Mouse (Mus musculus): ENCODE results near the gene Ctcf. TPM values are rescaled to one million over a fixed set of nuclear protein-coding genes. Genes with fewer than 3 reads are reported as not detected.

The Ctcf gene
- polyA plus RNA-seq, 1 experiment from 2014 or later = 55.3 TPM

DNA sequence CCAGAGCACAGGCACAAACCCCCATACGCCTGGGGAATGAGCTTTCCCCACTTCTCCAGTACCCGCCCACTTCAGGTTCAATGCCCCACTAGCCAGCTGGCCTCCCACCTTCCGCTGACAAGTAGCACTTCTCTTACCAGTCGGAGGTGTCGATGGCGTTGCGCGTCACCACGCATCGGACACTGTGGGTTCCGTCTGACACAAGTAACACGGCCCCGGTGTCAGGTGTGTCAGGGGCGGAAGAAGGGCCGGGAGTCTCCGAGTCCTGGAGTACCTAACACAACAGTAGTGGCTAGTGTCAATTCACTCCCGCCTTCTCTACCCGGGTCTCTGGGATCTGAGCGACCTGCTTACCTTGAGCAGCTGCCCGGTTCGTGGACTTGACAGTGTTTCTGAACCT is 64.2 kb downstream of the Ctcf start:
- H3K9ac ChIP-seq (ENCODE audit: low read depth, low read length) = peak overlapping the region; percentile 80
- peaks cover 18% of the 10 kb centered on the region for H3K4me1 ChIP-seq (ENCODE audit: control insufficient read depth, low read depth, low read length)
- peak overlapping the region; percentile 95 for H3K27ac ChIP-seq (ENCODE audit: low read length)
- H3K9me3 ChIP-seq (replicated peaks; ENCODE audit: control insufficient read depth, low read length) = no peaks in the 10 kb centered on the region
- H3K36me3 ChIP-seq (ENCODE audit: control insufficient read depth, insufficient read depth) = peaks cover 12% of the 10 kb centered on the region; the same call in 1 of the 2 replicates
- ATAC-seq (ENCODE audit: low read depth) = peak; percentile 37
- H3K27me3 ChIP-seq (ENCODE audit: control insufficient read depth, insufficient read depth, low read depth, low read length) = no peaks in the 10 kb centered on the region
- peak overlapping the region; percentile 99 for H3K4me2 ChIP-seq (ENCODE audit: low read depth, low read length)
- H3K4me3 ChIP-seq (ENCODE audit: low read depth, low read length) = peak overlapping the region; percentile 84
- under 1% methylated on average over 21 of the region's 21 CpGs for WGBS (ENCODE audit: insufficient replicate concordance)

DNA sequence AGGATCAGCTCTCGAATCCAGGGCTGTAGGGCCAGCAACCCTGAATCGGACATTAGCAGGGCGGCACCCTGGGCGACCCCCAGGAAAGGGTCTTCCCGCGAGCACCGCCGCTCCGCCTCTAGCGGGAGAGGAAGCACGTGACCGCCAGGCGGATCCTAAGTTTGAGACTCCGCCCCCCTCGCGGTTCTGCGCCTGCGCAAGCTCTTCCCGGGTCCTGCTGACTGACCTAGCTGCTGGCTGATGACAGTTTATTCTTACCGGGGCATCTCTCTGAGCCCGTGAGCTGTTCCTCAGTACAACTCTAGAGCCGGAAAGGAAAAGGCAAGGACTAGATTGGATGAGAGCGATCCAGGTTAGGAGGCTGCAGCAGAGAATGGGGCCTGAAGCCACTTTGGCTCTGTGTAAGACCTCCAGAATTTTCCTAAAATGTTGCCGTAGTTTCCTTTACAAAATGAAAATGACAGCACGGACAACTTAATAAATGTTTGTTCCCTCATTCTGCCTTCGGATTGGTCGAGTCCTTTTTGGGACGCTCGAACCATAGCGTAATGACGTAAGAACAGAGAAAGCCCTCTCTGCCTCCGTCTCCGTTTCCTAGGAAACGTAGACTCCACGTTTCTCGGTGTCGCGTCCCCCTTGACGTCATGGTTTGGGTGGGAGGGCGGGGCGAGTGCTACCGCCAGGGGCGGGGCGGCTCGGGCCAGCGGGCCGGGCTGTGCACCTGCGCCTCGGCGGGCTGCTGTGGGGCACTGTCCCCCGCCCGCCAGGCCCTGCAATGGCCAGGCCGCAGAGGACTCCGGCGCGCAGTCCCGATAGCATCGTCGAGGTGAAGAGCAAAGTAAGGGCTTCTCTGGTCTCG is 64.8 kb downstream of the Ctcf start, which contains the start of the genes Acd and Pard6a:
Gene Acd (minus strand): TSS at position 137 of the 859 bp plus-strand sequence.
Gene Pard6a (plus strand): TSS at position 183 of the 859 bp plus-strand sequence.
- peak; percentile 83 for ATAC-seq (ENCODE audit: low read depth)
- H3K9ac ChIP-seq (ENCODE audit: low read depth, low read length) = peak within 1 kb of the TSS; percentile 80
- H3K27ac ChIP-seq (ENCODE audit: low read length) = peak within 1 kb of the TSS; percentile 95
- peaks cover 12% of the 10 kb centered on the region; the same call in 1 of the 2 replicates for H3K36me3 ChIP-seq (ENCODE audit: control insufficient read depth, insufficient read depth)
- no peaks in the 10 kb centered on the region for H3K27me3 ChIP-seq (ENCODE audit: control insufficient read depth, insufficient read depth, low read depth, low read length)
- H3K4me3 ChIP-seq (ENCODE audit: low read depth, low read length) = peak within 1 kb of the TSS; percentile 84
- WGBS (ENCODE audit: insufficient replicate concordance) = under 1% methylated on average over 60 of the region's 60 CpGs
- no peaks in the 10 kb centered on the region for H3K9me3 ChIP-seq (replicated peaks; ENCODE audit: control insufficient read depth, low read length)
- peak within 1 kb of the TSS; percentile 99 for H3K4me2 ChIP-seq (ENCODE audit: low read depth, low read length)
- peaks cover 20% of the 10 kb centered on the region for H3K4me1 ChIP-seq (ENCODE audit: control insufficient read depth, low read depth, low read length)

- peak overlapping the region; percentile 99 for H3K4me2 ChIP-seq (ENCODE audit: low read depth, low read length)
- ATAC-seq (ENCODE audit: low read depth) = no peak
- 66% methylated on average over 18 of the region's 18 CpGs for WGBS (ENCODE audit: insufficient replicate concordance)
- H3K4me3 ChIP-seq (ENCODE audit: low read depth, low read length) = peak overlapping the region; percentile 84
- no peaks in the 10 kb centered on the region for H3K27me3 ChIP-seq (ENCODE audit: control insufficient read depth, insufficient read depth, low read depth, low read length)
- peaks cover 28% of the 10 kb centered on the region for H3K4me1 ChIP-seq (ENCODE audit: control insufficient read depth, low read depth, low read length)
- peaks cover 10% of the 10 kb centered on the region; the same call in 1 of the 2 replicates for H3K36me3 ChIP-seq (ENCODE audit: control insufficient read depth, insufficient read depth)
- no peaks in the 10 kb centered on the region for H3K9me3 ChIP-seq (replicated peaks; ENCODE audit: control insufficient read depth, low read length)
- H3K27ac ChIP-seq (ENCODE audit: low read length) = no peak overlapping the region
- H3K9ac ChIP-seq (ENCODE audit: low read depth, low read length) = peak overlapping the region; percentile 58
Measured at GRCm38 (mm10) chr8:105702001-105702401, 65.6 kb downstream of the Ctcf start.

- Histone ChIP-seq H3K9me3 (replicated peaks; ENCODE audit: control insufficient read depth, low read length) (no peaks in the 10 kb centered on the region), H3K4me1 (ENCODE audit: control insufficient read depth, low read depth, low read length) (peaks cover 36% of the 10 kb centered on the region), H3K27ac (ENCODE audit: low read length) (no peak overlapping the region), H3K9ac (ENCODE audit: low read depth, low read length) (no peak overlapping the region), H3K4me2 (ENCODE audit: low read depth, low read length) (no peak overlapping the region), H3K4me3 (ENCODE audit: low read depth, low read length) (no peak overlapping the region), H3K36me3 (ENCODE audit: control insufficient read depth, insufficient read depth) (peaks cover 6% of the 10 kb centered on the region; the same call in 1 of the 2 replicates), H3K27me3 (ENCODE audit: control insufficient read depth, insufficient read depth, low read depth, low read length) (no peaks in the 10 kb centered on the region)
- ATAC-seq (ENCODE audit: low read depth) = no peak
- 85% methylated on average over 24 of the region's 24 CpGs for WGBS (ENCODE audit: insufficient replicate concordance)
Measured at GRCm38 (mm10) chr8:105702731-105703415, 66.5 kb downstream of the Ctcf start.

- no peak overlapping the region for H3K4me3 ChIP-seq (ENCODE audit: low read depth, low read length)
- peaks cover 38% of the 10 kb centered on the region for H3K4me1 ChIP-seq (ENCODE audit: control insufficient read depth, low read depth, low read length)
- no peaks in the 10 kb centered on the region for H3K27me3 ChIP-seq (ENCODE audit: control insufficient read depth, insufficient read depth, low read depth, low read length)
- H3K4me2 ChIP-seq (ENCODE audit: low read depth, low read length) = no peak overlapping the region
- H3K27ac ChIP-seq (ENCODE audit: low read length) = no peak overlapping the region
- H3K9ac ChIP-seq (ENCODE audit: low read depth, low read length) = no peak overlapping the region
- H3K36me3 ChIP-seq (ENCODE audit: control insufficient read depth, insufficient read depth) = no peaks in the 10 kb centered on the region
- ATAC-seq (ENCODE audit: low read depth) = no peak
- WGBS (ENCODE audit: insufficient replicate concordance) = 86% methylated on average over 34 of the region's 34 CpGs
- no peaks in the 10 kb centered on the region for H3K9me3 ChIP-seq (replicated peaks; ENCODE audit: control insufficient read depth, low read length)
Measured at GRCm38 (mm10) chr8:105704146-105704812, 67.9 kb downstream of the Ctcf start.

DNA sequence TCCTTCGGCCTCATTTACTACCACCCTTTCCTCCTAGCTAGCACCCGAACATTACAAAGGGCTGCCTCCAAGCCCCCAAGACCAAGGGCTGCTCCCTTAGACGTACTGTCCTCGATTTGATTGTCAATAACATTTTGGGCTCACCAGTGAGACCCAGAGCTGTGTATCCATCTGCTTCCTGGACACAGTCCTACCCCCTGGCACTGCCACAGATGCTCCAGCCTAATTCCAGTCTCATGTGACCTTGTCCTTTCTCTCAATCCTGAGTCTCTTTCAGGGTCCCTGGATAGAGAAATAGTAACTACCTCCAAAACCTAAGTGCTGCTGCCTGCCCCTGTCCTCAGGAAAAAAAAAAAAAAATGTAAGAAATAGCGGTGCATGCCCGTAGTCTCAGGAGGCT is 68.6 kb downstream of the Ctcf start:
- no peak overlapping the region for H3K27ac ChIP-seq (ENCODE audit: low read length)
- no peak for ATAC-seq (ENCODE audit: low read depth)
- no peaks in the 10 kb centered on the region for H3K36me3 ChIP-seq (ENCODE audit: control insufficient read depth, insufficient read depth)
- no peaks in the 10 kb centered on the region for H3K27me3 ChIP-seq (ENCODE audit: control insufficient read depth, insufficient read depth, low read depth, low read length)
- no peak overlapping the region for H3K4me2 ChIP-seq (ENCODE audit: low read depth, low read length)
- no peak overlapping the region for H3K4me3 ChIP-seq (ENCODE audit: low read depth, low read length)
- H3K9ac ChIP-seq (ENCODE audit: low read depth, low read length) = no peak overlapping the region
- peaks cover 36% of the 10 kb centered on the region for H3K4me1 ChIP-seq (ENCODE audit: control insufficient read depth, low read depth, low read length)
- WGBS (ENCODE audit: insufficient replicate concordance) = 75% methylated on average over 6 of the region's 6 CpGs
- no peaks in the 10 kb centered on the region for H3K9me3 ChIP-seq (replicated peaks; ENCODE audit: control insufficient read depth, low read length)

DNA sequence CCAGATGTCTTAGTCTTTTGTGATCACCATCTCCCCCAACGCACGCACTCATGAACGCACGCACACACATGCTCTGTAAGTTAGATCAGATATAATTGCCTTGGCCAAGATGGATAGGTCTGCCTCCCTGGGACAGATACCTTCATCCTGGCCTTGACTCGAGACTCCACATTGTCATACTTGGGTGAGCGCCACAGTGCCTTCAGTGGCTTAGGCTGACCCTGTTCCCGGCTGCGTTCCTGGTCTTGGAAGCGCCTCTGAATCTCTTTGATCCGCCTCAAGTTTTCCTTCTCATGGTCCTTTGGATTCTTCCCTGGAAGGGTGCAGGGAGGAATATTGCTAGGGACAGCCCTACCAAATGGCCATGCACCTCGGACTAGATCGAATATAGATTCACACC is 70.1 kb downstream of the Ctcf start:
- Histone ChIP-seq H3K36me3 (ENCODE audit: control insufficient read depth, insufficient read depth) (no peaks in the 10 kb centered on the region), H3K4me2 (ENCODE audit: low read depth, low read length) (no peak overlapping the region), H3K9ac (ENCODE audit: low read depth, low read length) (no peak overlapping the region), H3K27me3 (ENCODE audit: control insufficient read depth, insufficient read depth, low read depth, low read length) (no peaks in the 10 kb centered on the region), H3K9me3 (replicated peaks; ENCODE audit: control insufficient read depth, low read length) (no peaks in the 10 kb centered on the region), H3K4me3 (ENCODE audit: low read depth, low read length) (no peak overlapping the region), H3K27ac (ENCODE audit: low read length) (no peak overlapping the region), H3K4me1 (ENCODE audit: control insufficient read depth, low read depth, low read length) (peaks cover 28% of the 10 kb centered on the region)
- WGBS (ENCODE audit: insufficient replicate concordance) = 74% methylated on average over 12 of the region's 12 CpGs
- ATAC-seq (ENCODE audit: low read depth) = no peak

DNA sequence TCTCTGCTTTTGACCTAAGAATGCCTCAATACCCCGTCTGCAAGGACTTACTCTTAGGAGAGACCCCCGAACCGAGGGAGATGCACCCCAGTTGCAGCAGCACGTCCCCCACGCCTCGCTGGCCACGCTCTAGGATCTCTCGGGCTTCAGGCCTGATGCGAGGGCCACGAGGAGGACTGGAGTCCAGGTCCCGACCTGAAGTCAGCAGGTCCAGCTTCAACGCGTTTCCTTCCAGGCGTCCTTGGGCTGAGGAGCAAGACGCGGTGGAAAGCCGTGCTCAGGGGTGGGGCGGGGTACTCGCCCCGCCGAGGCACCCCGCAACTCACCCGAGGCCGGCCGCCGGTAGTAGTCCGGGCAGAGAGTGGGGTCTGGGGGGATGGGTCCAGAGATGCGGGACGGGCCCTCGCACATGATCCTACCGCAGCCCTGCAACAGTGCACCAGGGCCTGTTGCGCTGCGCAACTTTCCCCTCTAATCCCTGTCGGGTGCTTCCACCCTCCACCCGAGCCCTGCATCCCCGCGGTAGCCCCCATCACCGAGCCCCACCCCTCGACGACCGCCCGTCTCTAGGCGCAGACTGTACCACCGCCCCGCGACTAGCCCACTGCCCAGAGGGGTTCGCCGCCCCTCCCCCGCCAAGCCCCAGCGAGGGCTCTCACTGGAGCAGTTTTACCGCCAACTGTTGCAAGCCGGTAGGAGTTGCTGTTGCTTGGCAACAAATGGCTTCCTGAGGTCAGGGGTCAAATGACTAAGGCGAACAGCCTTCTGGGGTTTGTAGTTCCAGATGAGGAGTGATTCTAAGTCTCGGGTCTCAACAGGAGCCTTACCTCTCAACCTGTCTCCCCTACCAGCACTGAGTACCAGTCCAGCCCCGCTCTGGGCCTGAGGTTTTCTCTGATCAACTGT is 71.4 kb downstream of the Ctcf start, which contains the start of the genes 4933405L10Rik and Enkd1:
Gene 4933405L10Rik (plus strand): TSS at position 158 of the 906 bp plus-strand sequence.
Gene Enkd1 (minus strand): TSS at position 713 of the 906 bp plus-strand sequence.
- Histone ChIP-seq H3K4me3 (ENCODE audit: low read depth, low read length) (peak within 1 kb of the TSS; percentile 82), H3K9me3 (replicated peaks; ENCODE audit: control insufficient read depth, low read length) (no peaks in the 10 kb centered on the region), H3K27me3 (ENCODE audit: control insufficient read depth, insufficient read depth, low read depth, low read length) (no peaks in the 10 kb centered on the region), H3K27ac (ENCODE audit: low read length) (no peak within 1 kb of the TSS), H3K36me3 (ENCODE audit: control insufficient read depth, insufficient read depth) (no peaks in the 10 kb centered on the region), H3K9ac (ENCODE audit: low read depth, low read length) (peak within 1 kb of the TSS; percentile 60), H3K4me1 (ENCODE audit: control insufficient read depth, low read depth, low read length) (peaks cover 20% of the 10 kb centered on the region), H3K4me2 (ENCODE audit: low read depth, low read length) (peak within 1 kb of the TSS; percentile 94)
- WGBS (ENCODE audit: insufficient replicate concordance) = under 1% methylated on average over 55 of the region's 55 CpGs
- ATAC-seq (ENCODE audit: low read depth) = peak; percentile 71
